Mouse (Mus musculus) ES-Bruce4 (cell line): ENCODE results near the gene Rasgef1b. TPM values are rescaled to one million over a fixed set of nuclear protein-coding genes. Genes with fewer than 3 reads are reported as not detected.

ENCODE experiments used
- H3K27ac ChIP-seq: 2 replicates; pipeline ENCODE4 v1.5.1; 2012; ENCODE audit warnings: low read length, inconsistent platforms; ENCODE audit not compliant: insufficient read depth
- H3K27me3 ChIP-seq: 2 replicates; pipeline ENCODE4 v1.6.1; 2012; ENCODE audit warnings: mild to moderate bottlenecking, low read length, inconsistent platforms; ENCODE audit not compliant: control insufficient read depth, poor library complexity, insufficient read depth, severe bottlenecking
- H3K36me3 ChIP-seq: 2 replicates; pipeline ENCODE4 v1.6.1; 2012; ENCODE audit warnings: inconsistent platforms, mild to moderate bottlenecking, low read length, moderate library complexity; ENCODE audit not compliant: control insufficient read depth, poor library complexity, insufficient read depth, severe bottlenecking
- H3K4me1 ChIP-seq: one replicate; pipeline ENCODE4 v1.8.1; 2011; ENCODE audit warnings: low read length; ENCODE audit not compliant: control insufficient read depth, insufficient read depth
- H3K4me3 ChIP-seq: 2 replicates; pipeline ENCODE4 v1.5.1; 2011; ENCODE audit warnings: low read depth, mild to moderate bottlenecking, low read length
- H3K9ac ChIP-seq: 2 replicates; pipeline ENCODE4 v1.6.1; 2012; ENCODE audit warnings: low read depth, mild to moderate bottlenecking, inconsistent platforms; ENCODE audit not compliant: poor library complexity, severe bottlenecking
- H3K9me3 ChIP-seq: replicated peaks from 2 replicates; pipeline ENCODE4 v1.6.1; 2012; ENCODE audit warnings: mild to moderate bottlenecking, low read length, inconsistent platforms; ENCODE audit not compliant: control insufficient read depth, poor library complexity, insufficient read depth, severe bottlenecking
- CTCF ChIP-seq: IDR thresholded peaks from one replicate; pipeline ENCODE4 v1.8.1; 2011; ENCODE audit warnings: low read depth, low read length
- EP300 ChIP-seq: IDR thresholded peaks from 2 replicates; pipeline ENCODE4 v1.6.1; 2011; ENCODE audit warnings: low read depth, low read length; ENCODE audit not compliant: insufficient read depth
- POLR2A ChIP-seq: IDR thresholded peaks from one replicate; pipeline ENCODE4 v1.8.1; 2011; ENCODE audit warnings: low read length; ENCODE audit not compliant: insufficient read depth
- polyA plus RNA-seq: library from polyadenylated mRNA; stranded (reverse); fragments of >200 nt; gene quantifications from 2 replicates; pipeline ENCODE4 v1.2.4, GENCODE M21; 2011; ENCODE audit warnings: low read depth; ENCODE audit not compliant: missing spikeins, insufficient read depth, insufficient read length

The Rasgef1b gene
- polyA plus RNA-seq, 1 experiment = 1.9 TPM

GRCm38 (mm10) chr5:99607602-99608001, 121.3 kb downstream of the Rasgef1b start:
- Histone ChIP-seq H3K27ac (no peak overlapping the region), H3K9ac (no peak overlapping the region), H3K9me3 (no peaks in the 10 kb centered on the region), H3K4me1 (no peaks in the 10 kb centered on the region), H3K4me3 (no peak overlapping the region), H3K27me3 (no peaks in the 10 kb centered on the region), H3K36me3 (no peaks in the 10 kb centered on the region)
- TF ChIP-seq CTCF = no peak
- TF ChIP-seq POLR2A = no peak
- TF ChIP-seq EP300 = no peak

DNA sequence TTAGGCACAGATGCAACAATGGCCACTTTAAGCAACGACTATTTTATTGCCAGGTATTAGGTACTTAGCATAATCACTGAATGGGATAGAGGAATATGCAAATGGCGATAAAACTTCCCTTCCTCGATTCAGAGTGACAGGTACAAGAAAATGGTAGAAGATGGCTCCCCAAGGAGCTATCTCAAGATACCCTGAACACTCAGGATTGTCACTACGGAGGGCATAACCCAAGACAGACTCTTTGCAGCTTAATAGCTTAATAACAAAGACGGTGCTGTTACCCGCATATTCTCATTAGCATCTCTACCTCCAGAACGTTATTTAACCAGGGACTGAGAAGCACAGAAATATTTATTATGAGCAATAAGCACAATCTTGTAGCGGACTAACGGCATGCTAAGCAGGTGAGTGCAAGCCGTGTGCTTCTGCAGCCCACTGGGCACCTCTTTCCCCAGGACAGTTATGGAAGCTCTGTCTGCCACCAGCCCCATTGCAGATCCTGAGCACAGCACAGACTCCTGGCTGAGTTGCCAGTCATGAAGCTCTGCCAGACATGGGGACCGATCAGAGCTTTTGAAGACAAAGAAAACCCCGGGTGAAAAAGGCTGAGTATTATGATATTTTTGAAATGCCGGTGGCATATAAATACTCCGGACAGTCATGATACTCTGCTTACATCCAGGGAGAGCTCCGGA, 122.6 kb downstream of the Rasgef1b start:
- Histone ChIP-seq H3K9ac (no peak overlapping the region), H3K27ac (no peak overlapping the region), H3K4me1 (no peaks in the 10 kb centered on the region), H3K27me3 (no peaks in the 10 kb centered on the region), H3K36me3 (no peaks in the 10 kb centered on the region), H3K9me3 (no peaks in the 10 kb centered on the region), H3K4me3 (no peak overlapping the region)
- TF ChIP-seq EP300 (no peak), POLR2A (no peak), CTCF (no peak)

GRCm38 (mm10) chr5:99602244-99603023, 126.4 kb downstream of the Rasgef1b start:
- Histone ChIP-seq H3K4me3 (no peak overlapping the region), H3K4me1 (no peaks in the 10 kb centered on the region), H3K27me3 (no peaks in the 10 kb centered on the region), H3K9me3 (no peaks in the 10 kb centered on the region), H3K9ac (no peak overlapping the region), H3K36me3 (no peaks in the 10 kb centered on the region), H3K27ac (no peak overlapping the region)
- no peak for TF ChIP-seq CTCF
- TF ChIP-seq EP300 = no peak
- TF ChIP-seq POLR2A = no peak

DNA sequence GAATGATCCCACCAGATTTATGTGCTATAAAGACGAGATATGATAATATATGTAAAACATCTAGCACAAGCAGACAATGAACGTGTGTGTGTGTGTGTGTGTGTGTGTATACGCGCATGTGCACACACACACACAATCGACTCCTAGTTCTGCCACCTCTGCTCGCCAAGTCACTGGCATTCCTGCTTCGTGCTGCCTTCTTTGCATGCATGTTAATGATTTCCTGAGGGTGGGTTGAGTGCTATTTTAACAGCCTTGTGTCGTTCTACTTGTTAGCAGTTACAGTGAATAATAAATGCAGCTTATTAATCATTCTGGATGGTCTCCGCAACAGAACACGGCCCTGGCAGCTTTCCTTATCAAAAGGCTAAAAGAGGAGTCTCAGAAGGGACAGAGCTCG, 129.5 kb downstream of the Rasgef1b start:
- H3K4me1 ChIP-seq = no peaks in the 10 kb centered on the region
- no peak for TF ChIP-seq POLR2A
- TF ChIP-seq EP300 = no peak
- TF ChIP-seq CTCF = no peak

GRCm38 (mm10) chr5:99598470-99599110, 130.3 kb downstream of the Rasgef1b start:
- no peaks in the 10 kb centered on the region for H3K36me3 ChIP-seq

More for the DNA sequence above, 129.5 kb downstream of the Rasgef1b start:
- H3K36me3 ChIP-seq = no peaks in the 10 kb centered on the region
- H3K9ac ChIP-seq = no peak overlapping the region
- no peak overlapping the region for H3K27ac ChIP-seq
- no peaks in the 10 kb centered on the region for H3K9me3 ChIP-seq
- no peak overlapping the region for H3K4me3 ChIP-seq
- H3K27me3 ChIP-seq = no peaks in the 10 kb centered on the region

More at GRCm38 (mm10) chr5:99598470-99599110, 130.3 kb downstream of the Rasgef1b start:
- no peak for TF ChIP-seq EP300
- no peak for TF ChIP-seq POLR2A
- no peak for TF ChIP-seq CTCF
- no peak overlapping the region for H3K4me3 ChIP-seq
- no peaks in the 10 kb centered on the region for H3K27me3 ChIP-seq
- H3K27ac ChIP-seq = no peak overlapping the region
- no peaks in the 10 kb centered on the region for H3K4me1 ChIP-seq
- H3K9me3 ChIP-seq = no peaks in the 10 kb centered on the region
- H3K9ac ChIP-seq = no peak overlapping the region
